Mouse (Mus musculus) left cerebral cortex, adult 18-20 months (tissue): Measurements from ENCODE around the gene Apba2. TPM values are rescaled to one million over a fixed set of nuclear protein-coding genes. Genes with fewer than 3 reads are reported as not detected.
A peak's percentile ranks its signal among the peaks of the same experiment; 100 is the strongest.

Experiments
- DNase-seq, 2 experiments: peaks; one replicate each; pipeline ENCODE4 v3.0.0; 2021 to 2022; ENCODE audit warnings: low spot score in 2 of 2, mixed read lengths in 1 of 2
- total RNA-seq, 2 experiments: library from RNA; stranded (reverse); gene quantifications; 2 replicates each; pipeline ENCODE4 v1.2.3; 2021

The Apba2 gene
- total RNA-seq, 2 experiments from 2014 or later: 228 to 245 TPM

DNA sequence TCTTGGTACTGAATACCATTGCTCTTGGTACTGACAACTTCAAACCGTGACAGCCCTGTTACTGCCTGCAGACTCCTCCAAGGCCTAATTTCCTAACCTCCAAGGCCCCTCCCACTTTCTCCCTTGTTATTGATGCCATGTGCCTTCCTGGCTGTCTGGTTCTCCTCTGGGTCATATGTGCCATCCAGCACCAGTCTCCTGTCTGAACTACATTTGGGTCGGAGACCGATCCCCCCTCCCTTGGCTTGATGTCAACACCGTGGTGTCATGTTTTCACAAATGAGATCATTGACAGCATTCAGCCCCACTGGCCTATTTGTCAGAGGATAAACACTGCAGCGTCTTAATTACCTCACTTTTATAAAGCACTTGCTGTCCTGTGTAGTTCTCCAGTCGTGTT is 144.5 kb downstream of the Apba2 start:
- no peak for DNase-seq

DNA sequence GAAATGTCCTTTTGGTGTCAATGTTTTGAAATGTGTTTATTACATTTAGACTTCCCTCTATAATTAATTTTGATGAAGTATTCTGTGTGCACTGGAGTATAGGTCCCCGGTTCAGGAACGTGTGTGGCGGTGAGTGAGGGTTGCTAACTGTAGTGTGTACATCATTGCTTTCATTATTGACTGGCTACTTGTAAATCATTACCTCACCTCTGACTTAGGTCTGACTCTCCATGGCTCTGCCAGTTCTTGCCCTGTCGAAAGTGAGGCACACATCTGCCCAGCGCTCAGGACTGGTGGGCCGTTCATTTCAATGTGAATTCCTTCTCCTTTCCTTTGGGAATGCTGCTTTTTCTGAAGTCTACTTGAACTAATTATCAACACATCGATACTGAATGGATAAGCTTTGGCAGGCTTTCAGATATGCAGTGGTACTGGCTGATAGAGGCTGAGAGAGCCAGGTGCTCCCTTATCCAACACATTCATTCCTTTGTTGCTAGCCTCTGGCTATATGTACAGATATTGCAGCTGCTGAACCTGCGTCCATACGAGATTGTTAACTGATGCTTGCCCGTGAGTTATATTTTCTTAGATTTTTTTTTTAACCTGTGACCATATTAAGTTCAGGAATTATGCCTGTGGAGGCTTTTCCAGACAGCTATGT is 147.6 kb downstream of the Apba2 start:
- no peak for DNase-seq

DNA sequence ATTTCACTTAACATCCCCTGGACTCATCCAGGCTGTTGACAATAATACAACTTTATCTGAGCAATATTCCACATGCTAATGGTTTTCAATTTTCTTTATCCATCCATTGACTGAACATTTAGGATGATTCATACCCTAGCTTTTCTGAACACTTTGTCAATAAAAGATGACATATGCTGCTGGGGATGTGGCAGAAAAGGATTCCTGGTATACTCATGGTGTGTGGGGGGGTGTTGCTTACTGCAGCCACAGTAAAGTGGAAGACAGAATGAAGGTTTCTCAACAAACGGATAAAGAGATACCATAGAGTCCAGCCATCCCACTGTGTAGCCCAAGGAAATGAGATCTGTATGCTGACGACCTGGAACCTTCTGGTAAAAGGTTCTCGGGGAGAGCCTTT is 150.5 kb downstream of the Apba2 start:
- no peak for DNase-seq

DNA sequence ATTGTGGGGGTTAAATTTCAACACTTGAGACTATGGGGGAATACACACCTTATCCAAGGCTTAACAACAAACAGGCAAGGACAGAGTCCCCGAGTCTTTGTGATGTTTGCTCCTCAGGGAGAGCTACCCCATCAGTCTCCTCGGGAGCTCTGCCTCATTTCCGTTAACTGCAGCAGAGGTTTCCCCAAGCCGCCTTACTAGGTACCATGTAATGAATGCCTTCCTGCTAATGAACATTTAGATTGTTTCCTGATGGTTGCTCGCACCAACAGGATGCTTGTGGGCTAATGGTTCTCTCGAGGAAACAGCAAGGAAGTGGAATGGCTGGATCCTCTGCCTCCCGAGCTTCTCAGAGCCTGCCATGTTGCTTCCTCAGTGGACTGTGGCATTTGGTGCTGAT is 155.3 kb downstream of the Apba2 start:
- DNase-seq: no peak

DNA sequence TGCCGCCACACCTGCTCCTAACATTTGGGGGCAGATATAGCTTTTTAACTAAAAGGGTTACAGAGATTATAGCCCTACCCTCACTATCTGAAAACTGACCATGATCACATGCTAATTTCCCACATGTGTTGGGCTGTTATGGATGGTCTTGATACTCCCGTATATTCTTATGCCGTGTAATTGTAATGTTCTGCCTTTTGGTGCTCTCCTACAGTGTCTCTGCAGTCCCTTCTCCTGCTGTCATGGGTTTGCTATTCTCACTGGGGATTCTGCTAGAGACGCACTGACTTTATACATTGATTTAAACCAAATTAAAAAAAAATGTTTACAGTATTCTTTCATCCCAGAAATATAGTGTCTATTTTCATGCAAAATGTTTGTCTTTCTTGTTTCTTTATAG is 157.4 kb downstream of the Apba2 start:
- DNase-seq: no peak

DNA sequence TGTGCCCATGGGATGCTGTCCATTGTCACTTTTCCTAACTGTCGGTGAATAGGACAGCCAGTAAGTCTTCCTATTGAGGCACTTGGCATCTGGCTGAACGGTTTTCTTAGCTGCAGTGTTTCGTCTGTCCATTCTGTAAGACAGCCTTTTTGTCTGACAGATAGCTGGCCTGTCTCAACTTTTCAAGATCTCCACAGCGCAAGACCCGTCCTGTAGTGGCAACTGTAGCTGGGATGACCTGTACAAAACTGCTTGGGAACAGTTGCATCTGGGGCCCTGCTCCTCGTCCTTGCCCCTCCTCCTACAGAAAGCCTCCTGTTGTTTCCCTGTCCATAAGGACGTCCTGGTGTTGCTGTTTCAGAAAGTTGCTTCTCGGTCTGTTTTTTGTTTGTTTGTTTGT is 157.8 kb downstream of the Apba2 start:
- no peak for DNase-seq

DNA sequence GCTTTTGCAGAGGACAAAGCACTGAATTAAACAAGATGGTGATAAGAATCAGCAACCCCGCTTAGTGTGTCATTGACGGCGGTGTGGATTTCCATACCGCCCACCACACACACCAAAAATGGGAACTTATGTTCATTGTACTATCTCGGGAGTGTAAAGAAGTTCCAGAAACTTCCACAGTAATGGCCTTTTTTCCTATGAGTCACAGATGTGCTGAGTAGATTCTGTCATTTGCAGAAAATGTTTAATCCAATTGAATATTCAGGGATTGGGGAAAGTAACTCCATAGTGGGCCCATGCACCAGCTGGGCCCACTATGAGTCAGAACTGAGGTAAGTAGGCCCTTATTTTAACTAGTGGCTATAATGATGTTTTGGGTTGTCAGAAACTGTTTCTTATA is 161.0 kb downstream of the Apba2 start:
- DNase-seq: peak; percentile 39 to 46

DNA sequence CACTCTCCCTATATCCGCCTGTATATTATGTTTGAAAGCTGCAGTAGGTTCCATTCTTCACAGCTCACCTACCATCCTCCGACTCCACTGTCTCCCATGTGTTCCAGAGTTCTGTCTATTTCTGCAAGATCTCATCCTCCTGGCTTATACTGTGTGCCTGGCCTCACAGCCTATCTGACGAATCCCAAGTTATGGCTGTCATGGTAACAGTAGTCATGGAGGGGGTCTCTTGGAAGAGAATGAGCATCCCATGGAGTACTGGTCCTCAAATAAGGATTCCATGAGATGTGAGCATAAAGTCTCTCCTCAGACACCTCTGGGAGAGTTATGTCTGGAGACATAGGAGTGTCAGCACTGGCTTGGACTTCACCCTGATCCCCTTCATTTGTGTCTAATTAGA is 162.1 kb downstream of the Apba2 start:
- DNase-seq: no peak

DNA sequence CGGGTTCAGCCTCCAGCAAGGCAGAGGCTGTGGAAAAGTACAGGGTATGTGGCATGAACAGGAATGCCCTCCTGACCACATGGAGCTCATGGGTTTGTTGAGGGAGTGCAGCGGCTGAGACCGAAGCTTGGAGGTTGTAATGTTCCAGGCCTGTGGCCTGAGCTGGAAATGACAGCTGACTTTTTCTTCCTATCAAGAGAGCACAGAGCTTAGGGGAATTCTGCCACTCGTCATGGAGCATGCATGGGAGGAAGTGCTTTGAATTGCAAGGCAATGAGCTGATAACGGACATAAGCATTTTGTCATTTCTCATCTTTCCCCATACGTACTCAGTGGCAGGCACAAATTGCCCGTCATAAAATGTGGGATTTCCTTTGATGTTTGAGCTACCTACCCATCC is 163.6 kb downstream of the Apba2 start:
- DNase-seq: no peak

DNA sequence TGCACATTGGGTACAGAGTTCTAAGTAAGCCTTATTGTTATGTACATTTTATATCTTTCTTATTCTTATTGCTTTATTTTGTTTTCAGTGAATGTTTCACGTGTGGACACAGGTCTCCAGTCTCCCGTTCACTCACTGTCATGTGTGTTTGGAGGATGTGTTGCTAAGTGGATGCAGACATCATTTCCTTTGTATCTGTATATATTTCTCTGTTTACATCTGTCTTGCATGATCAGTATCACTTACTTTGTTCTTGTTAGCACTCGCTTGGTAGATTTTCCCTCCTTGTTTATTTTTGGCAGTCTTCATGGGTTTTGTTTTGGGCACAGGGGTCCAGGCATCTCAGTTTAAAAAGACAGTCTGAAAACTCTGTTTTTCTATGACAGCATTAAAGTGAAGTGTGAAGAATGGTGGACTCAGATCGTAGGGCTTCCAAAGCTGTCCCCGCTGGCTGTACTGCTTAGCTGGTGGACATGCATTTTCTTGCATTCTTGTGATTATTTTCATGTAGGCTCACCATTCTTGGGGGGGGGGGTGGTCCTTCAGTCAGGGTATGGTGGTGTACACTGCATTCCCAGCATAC is 164.3 kb downstream of the Apba2 start:
- DNase-seq: no peak

DNA sequence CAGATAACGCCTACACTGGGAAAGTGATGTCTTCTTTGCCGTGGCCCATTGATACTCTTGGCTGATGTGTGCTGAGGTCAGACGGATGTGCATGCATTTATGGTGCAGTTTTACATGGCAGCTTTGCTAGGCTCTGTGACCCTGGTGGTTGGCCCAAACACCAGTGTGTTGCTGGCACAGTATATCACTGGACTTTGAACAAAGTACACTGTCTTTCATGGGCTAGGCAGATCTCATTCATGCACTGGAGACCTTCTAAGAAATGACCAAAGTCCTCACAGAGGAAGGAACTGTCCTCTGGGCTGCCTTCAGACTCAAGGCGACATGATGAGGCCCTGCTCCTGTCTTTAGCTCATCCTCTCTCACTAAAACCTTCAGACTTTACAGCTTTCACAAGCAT is 166.5 kb downstream of the Apba2 start:
- DNase-seq: no peak

DNA sequence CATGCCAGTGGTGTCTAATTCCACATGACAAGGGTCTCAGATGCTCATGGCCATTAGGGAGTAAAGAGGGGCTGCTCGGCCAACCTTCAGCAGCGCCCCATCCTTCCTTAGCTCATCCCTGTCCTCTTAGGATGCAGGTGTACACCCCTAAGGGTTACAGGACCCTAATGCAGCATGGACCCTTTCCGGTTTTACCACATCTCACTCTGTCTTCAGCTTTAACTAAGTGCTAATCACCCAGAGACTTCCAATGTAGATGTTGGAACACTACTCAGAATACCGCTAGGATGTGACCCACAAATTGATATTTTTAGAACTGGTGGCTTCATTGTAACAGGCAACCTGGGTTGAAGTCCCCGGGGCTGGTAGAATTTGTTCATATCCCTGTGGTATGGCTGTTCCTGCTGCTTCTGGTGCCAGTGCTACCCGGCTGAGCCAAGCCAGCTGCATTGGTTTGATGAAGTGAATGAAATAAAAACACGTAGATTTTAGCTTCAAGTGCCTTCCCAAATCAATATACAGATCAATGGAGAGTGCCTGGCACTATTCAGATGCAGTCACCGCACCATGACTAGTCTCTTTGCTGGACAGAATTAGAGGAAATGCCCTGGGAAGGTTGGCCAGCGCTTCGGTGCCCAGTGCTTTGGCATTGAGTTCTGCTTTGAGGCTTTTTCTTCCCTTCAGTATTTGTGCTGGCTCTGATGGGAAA is 178.4 kb downstream of the Apba2 start:
- DNase-seq: no peak

DNA sequence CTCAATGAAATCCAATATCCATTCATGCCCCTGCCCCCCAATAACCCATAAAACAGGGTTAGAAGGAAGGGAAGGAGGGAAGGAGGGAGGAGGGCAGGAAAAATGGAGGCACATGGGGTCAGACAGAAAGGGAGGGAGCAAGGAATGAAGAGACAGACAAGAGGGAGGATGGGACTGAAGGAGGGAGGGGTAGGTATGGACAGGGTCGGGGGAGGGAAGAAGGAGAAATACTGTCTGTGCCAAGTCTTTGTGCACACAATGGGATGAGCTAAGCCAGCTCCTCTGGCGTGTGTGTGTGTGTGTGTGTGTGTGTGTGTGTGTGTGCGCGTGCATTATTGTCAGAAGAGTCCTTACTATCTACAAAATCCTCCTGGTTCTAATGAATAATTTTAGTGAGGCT is 183.4 kb downstream of the Apba2 start:
- DNase-seq: no peak

DNA sequence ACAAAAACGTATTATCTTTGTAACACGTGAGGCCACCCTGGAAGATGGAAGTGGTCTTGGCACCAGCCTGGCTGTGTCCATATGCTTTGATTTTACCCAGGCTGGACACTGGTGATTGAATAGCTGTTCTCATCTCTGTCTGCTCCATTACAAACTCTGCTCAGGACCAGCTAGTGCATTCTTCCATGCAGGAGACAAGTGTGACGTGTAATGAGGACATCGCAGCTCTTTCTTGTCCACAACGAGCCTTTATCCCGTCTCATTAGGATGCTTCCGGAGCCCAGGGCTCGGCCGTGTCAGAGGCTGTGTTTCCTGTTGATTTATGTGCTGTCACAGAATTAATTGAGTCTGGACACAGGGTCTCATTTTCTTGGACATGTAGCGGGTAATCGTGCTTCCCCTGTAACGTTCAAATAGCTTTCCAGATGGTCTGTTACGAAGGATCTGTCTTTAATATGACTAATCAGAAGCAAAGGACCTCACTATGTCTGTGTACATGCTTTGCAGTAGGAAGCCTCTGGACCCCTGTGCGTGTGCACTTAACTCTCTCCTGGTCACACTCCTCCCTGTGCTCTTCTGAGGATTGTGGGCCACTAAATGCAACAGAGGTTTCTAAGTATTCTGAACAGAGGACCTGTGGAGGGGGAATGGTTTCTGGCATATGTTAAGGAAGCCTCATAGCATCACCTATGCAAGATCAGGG is 186.8 kb downstream of the Apba2 start:
- no peak for DNase-seq

DNA sequence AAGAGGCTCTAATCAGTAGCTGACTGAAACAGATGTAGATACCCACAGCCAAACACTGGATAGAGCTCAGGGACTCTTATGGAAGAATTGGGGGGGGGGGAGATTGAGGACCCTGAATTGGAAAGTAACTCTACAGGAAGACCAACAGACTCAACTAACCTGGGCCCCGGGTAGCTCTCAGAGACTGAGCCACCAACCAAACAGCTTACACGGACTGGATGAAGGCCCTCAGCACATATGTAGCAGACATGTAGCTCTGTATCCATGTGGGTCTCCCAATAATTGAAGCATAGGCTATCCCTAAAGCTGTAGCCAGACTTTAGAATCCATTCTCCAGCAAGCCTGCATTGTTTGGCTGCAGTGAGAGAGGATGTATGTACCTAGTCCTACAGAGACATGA is 190.3 kb downstream of the Apba2 start:
- no peak for DNase-seq

DNA sequence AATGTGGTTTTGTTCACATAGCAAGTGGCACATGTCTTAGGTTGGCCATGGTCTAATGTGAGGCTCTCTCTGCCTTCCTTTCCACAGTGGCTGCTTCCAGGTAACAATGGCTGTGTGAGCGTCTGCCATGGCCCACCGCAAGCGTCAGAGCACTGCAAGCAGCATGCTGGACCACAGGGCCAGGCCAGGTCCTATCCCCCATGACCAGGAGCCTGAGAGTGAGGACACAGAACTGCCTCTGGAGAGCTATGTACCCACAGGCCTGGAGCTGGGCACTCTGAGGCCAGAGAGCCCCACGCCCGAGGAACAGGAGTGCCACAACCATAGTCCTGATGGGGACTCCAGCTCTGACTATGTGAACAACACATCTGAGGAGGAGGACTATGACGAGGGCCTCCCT is 193.4 kb downstream of the Apba2 start:
- DNase-seq: no peak

DNA sequence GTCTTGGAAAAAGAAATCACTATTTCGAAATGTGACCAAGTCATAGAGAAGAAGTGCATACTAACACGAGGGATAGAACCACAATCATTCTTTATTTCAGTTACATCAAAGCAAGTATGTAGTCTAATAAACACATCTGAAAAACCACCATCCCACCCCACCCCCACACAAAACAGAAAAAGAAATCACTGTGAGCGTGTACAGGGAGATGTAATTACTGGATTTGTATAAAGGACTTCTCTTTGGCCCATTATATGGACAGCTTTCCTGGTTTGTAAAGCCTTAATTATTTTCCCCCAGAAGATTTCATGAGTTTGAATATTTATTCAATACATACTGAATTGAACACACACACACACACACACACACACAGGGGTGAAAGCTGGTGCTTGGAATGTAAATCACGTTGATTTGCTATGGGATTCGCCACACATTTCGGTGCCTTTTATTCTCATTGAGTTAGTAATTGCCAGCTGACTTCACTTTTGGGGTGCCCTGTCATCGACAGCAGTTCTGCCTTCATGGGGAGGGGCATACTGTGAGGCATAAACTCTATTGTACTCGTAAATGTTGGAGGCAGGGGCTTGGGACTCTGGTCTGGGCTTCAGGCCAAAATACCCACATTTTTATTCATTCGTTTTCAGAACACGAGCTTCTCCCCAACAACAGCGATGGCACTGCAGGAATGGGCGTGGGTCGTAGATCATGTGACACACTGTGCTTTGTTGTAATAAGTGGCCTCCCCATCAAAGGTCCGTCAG is 195.2 kb downstream of the Apba2 start:
- DNase-seq: no peak

DNA sequence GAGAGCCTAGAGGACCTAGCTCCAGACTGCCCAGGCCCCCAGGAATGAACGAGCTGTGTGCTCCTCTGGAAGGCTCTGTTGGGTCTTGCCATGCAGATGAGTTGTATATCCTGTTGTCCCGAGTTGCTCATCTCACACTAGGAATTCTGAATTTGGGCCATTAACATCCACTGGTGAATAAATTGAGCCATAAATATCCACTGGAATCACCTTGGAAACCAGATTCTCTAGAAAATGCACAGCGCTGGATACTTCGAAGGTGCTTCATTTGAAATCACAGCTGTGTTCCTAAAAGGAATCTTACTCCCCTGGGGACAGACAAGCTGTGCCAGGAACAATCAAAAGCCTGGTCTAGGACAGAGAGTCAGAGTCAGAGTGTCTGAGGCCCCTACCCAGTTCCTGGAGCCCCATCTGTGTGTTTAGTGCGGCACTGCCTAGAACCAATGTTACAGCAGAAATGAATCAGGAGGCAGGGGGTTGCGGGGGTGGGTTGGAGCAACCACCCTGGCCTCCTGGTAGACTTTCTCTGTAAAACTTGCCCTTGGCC is 196.4 kb downstream of the Apba2 start:
- DNase-seq: no peak

DNA sequence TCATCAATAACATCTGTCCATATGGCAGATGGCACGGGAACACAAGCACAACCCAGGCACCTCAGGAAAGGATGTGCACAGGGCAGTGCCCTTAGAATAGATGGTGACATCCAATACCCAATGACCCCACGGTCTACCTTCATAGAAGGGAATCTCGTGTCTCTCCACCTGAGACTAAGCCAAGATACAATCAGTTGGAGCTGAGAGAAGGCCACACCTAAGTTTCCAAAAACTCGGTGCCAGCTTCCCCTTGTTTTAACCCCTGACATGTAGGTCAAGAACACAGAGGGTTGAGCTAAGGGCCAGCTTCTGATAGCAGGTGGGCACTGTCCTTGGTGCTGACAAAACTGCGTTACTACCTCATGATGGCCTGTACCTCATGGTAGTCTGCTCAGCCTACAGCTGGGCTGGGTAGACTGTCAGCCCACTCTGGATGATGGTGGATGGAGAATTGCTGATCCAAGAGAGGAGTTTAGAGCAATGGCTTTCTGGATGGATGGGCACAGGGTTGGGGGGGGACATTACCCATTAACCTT is 202.6 kb downstream of the Apba2 start:
- no peak for DNase-seq

DNA sequence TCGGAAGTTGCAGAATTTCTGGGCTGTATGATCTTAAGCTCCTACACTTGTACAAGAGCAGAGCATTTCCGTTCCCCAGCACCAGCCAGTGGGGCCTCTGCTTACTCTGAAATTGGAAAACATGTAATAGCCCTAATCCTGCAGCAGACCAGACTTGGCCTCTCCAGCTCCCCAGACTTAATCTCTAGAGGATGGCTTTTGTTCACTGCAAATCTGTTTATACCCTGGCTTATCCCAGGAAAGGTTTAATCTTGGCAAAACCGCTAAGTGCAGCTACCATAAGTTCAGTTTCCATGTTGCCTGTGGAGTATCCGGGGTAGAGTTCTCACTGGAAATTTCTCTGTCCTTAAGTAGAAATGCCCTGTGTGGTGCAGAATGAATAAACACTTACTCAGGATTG is 206.7 kb downstream of the Apba2 start:
- DNase-seq: no peak
